Mouse (Mus musculus): Measurements from ENCODE around the gene Apba3. TPM values are rescaled to one million over a fixed set of nuclear protein-coding genes. Genes with fewer than 3 reads are reported as not detected.

The Apba3 gene
- total RNA-seq, 2 experiments from 2014 or later = 85.9 to 110 TPM

- DNase-seq = no peak
Measured at GRCm38 (mm10) chr10:81249442-81249841, 17.3 kb upstream of the Apba3 start.

GRCm38 (mm10) chr10:81252424-81253419, 14.0 kb upstream of the Apba3 start, which contains the start of gene Matk:
Matk (plus strand) TSS chr10:81252935.
- no peak for DNase-seq

- no peak for DNase-seq
Measured at GRCm38 (mm10) chr10:81254886-81255285, 11.9 kb upstream of the Apba3 start.

- no peak for DNase-seq
Measured at GRCm38 (mm10) chr10:81257158-81258039, 9.4 kb upstream of the Apba3 start.

GRCm38 (mm10) chr10:81259225-81259884, 7.4 kb upstream of the Apba3 start:
- no peak for DNase-seq

GRCm38 (mm10) chr10:81261025-81261424, 5.7 kb upstream of the Apba3 start:
- no peak for DNase-seq

- DNase-seq = no peak
Measured at GRCm38 (mm10) chr10:81265540-81265939, 1.2 kb upstream of the Apba3 start.

- DNase-seq = peak; percentile 94 to 95
Measured at GRCm38 (mm10) chr10:81268056-81268455, 1.3 kb downstream of the Apba3 start.

- no peak for DNase-seq
Measured at GRCm38 (mm10) chr10:81268643-81269412, 2.1 kb downstream of the Apba3 start.

GRCm38 (mm10) chr10:81272356-81272755, 5.6 kb downstream of the Apba3 start:
- DNase-seq = no peak

GRCm38 (mm10) chr10:81273842-81274241, 7.1 kb downstream of the Apba3 start:
- DNase-seq = no peak

- no peak for DNase-seq
Measured at GRCm38 (mm10) chr10:81277676-81278075, 10.9 kb downstream of the Apba3 start.

GRCm38 (mm10) chr10:81279496-81279895, 12.7 kb downstream of the Apba3 start:
- no peak for DNase-seq

GRCm38 (mm10) chr10:81284189-81284588, 17.4 kb downstream of the Apba3 start:
- no peak for DNase-seq

GRCm38 (mm10) chr10:81284719-81285118, 18.0 kb downstream of the Apba3 start:
- DNase-seq = no peak

- DNase-seq = peak; percentile 91 to 96
Measured at GRCm38 (mm10) chr10:81285694-81286450, 19.1 kb downstream of the Apba3 start.

- no peak for DNase-seq
Measured at GRCm38 (mm10) chr10:81286586-81286985, 19.8 kb downstream of the Apba3 start.

GRCm38 (mm10) chr10:81287513-81288157, 20.9 kb downstream of the Apba3 start:
- DNase-seq = peak in 1 of 2 experiments; percentile 78

GRCm38 (mm10) chr10:81288601-81289000, 21.8 kb downstream of the Apba3 start:
- DNase-seq = peak in 1 of 2 experiments; percentile 58

GRCm38 (mm10) chr10:81289278-81289677, 22.5 kb downstream of the Apba3 start:
- DNase-seq = peak; percentile 68 to 77

All from heart, adult 18-20 months (tissue).